27 mouse cellular contexts compared by ENCODE assay signal in the genomic region with DNA sequence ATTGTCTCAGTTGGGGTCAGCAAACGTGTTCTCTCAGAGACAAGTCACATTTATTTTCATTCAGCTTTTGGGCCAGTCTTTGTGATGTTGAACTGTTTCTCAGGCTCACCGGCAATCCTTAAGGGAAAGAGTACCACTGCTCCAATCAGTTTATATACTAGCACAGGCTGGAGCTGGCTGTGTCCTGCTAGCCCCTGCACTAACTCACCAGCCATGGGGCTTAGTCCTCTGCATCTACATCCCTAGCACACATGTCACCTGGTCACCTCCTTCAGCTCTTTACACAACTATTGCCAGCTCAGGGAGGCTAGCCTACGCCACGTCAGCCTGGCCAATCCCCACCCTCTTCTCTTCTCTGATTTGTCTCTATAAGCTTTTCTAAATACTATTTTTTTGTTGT. TPM values are rescaled to one million over a fixed set of nuclear protein-coding genes. Genes with fewer than 3 reads are reported as not detected.
A peak's percentile ranks its signal among the peaks of the same experiment; 100 is the strongest.
DNase-seq lines count a peak whose midpoint lies in the region; ATAC-seq and TF ChIP-seq lines count a peak whose summit lies in the region.
"Had no signal": no experiment of that assay in that cellular context is flagged by ENCODE, and none has a peak within 500 bp of the region (broad histone marks: within the 10 kb centered on the region; RNA-seq: fewer than 3 reads in every experiment).

No protein-coding gene starts in this region.

- no peak for TF ChIP-seq CTCF in testis, adult 2 months (IDR thresholded peaks at IDR 0.05; ENCODE audit: control insufficient read depth, insufficient read depth, insufficient replicate concordance, low read depth, low read length)

- no peak for DNase-seq in testis, postnatal 14 days (ENCODE audit: low spot score)
- peak; percentile 14 for DNase-seq in ZHBTc4 (ENCODE audit: low read depth, low spot score)
- DNase-seq in testis, postnatal 10 days (ENCODE audit: low spot score) = peak; percentile 26
- DNase-seq in thymus, postnatal 4 days = no peak
- DNase-seq: adrenal gland, adult 2 months; adrenal gland, postnatal 10 days; adrenal gland, postnatal 25 days; cerebellum, adult 11 months; cerebellum, adult 18-20 months; cerebellum, adult 8-10 months; cerebellum, adult 9-11 months; cerebellum, postnatal 14 days; cerebellum, postnatal 36 days; embryo, embryonic 11 days had no signal

- ATAC-seq in frontal cortex, adult (ENCODE audit: low TSS enrichment) = no peak
- ATAC-seq: forebrain, embryonic 14.5 days; forebrain, embryonic 16.5 days; Patski had no signal

- H3K4me3 ChIP-seq in testis, adult 2 months (ENCODE audit: control insufficient read depth, low read depth, low read length) = peak overlapping the region; percentile 86
- H3K4me3 ChIP-seq: embryonic facial prominence, embryonic 13.5 days; embryonic facial prominence, embryonic 15.5 days; erythroblast, embryonic 14.5 days; forebrain, embryonic 10.5 days; forebrain, embryonic 12.5 days had no signal

- no peak for TF ChIP-seq POLR2A in testis, adult 2 months (IDR thresholded peaks at IDR 0.05; ENCODE audit: control insufficient read depth, low read depth, low read length)

- H3K36me3 ChIP-seq in testis, adult 2 months (ENCODE audit: control insufficient read depth, insufficient read depth, low read length) = no peaks in the 10 kb centered on the region

- peak overlapping the region; percentile 38 for H3K27ac ChIP-seq in testis, adult 2 months (ENCODE audit: control insufficient read depth, insufficient read depth, low read depth, low read length)
- H3K27ac ChIP-seq: embryonic facial prominence, embryonic 13.5 days; embryonic facial prominence, embryonic 15.5 days; forebrain, embryonic 10.5 days; forebrain, embryonic 12.5 days had no signal

- H3K4me1 ChIP-seq in testis, adult 2 months (ENCODE audit: control insufficient read depth, insufficient read depth, low read length) = peaks cover 10% of the 10 kb centered on the region
- H3K4me1 ChIP-seq: embryonic facial prominence, embryonic 13.5 days; embryonic facial prominence, embryonic 15.5 days; forebrain, embryonic 10.5 days; forebrain, embryonic 12.5 days had no signal

- H3K27me3 ChIP-seq in testis, adult 2 months (ENCODE audit: control insufficient read depth, insufficient read depth, low read length) = no peaks in the 10 kb centered on the region
- H3K27me3 ChIP-seq: embryonic facial prominence, embryonic 13.5 days; embryonic facial prominence, embryonic 15.5 days; forebrain, embryonic 12.5 days; Patski had no signal

RNA-seq across cellular contexts. Expression of a gene that starts 0.5 kb away (rescaled TPM):
- 629 and 638 TPM in 2 replicates for polyA plus RNA-seq in testis, adult 2 months (2012; rRNA removed)
- polyA plus RNA-seq: adrenal gland, adult 2 months; brain, embryonic 14.5 days; embryonic facial prominence, embryonic 11.5 days; embryonic facial prominence, embryonic 13.5 days; embryonic facial prominence, embryonic 15.5 days; erythroblast, embryonic 14.5 days; forebrain, embryonic 10.5 days; forebrain, embryonic 12.5 days; forebrain, embryonic 14.5 days; forebrain, embryonic 16.5 days; Patski had no signal

RNA-seq across cellular contexts. Expression of a gene that starts 1.5 kb away (rescaled TPM):
- polyA plus RNA-seq in testis, adult 2 months (2012; rRNA removed) = 1,338 and 1,445 TPM in 2 replicates
- polyA plus RNA-seq: adrenal gland, adult 2 months; C2C12; embryonic facial prominence, embryonic 11.5 days; embryonic facial prominence, embryonic 13.5 days; embryonic facial prominence, embryonic 15.5 days; erythroblast, embryonic 14.5 days; forebrain, embryonic 10.5 days; forebrain, embryonic 12.5 days; forebrain, embryonic 14.5 days; forebrain, embryonic 16.5 days; Patski had no signal

RNA-seq across cellular contexts. Expression of a gene that starts 2.8 kb away (rescaled TPM):
- polyA plus RNA-seq in testis, adult 2 months (2012; rRNA removed) = 2.4 and 2.8 TPM in 2 replicates
- polyA plus RNA-seq: adrenal gland, adult 2 months; brain, embryonic 14.5 days; embryonic facial prominence, embryonic 11.5 days; embryonic facial prominence, embryonic 13.5 days; embryonic facial prominence, embryonic 15.5 days; erythroblast, embryonic 14.5 days; forebrain, embryonic 10.5 days; forebrain, embryonic 12.5 days; forebrain, embryonic 14.5 days; forebrain, embryonic 16.5 days had no signal

RNA-seq across cellular contexts. Expression of a gene that starts 59.4 kb away (rescaled TPM):
- polyA plus RNA-seq in testis, adult 2 months (2012; rRNA removed) = 7.7 and 7.8 TPM in 2 replicates

RNA-seq across cellular contexts. Expression of a gene that starts 59.4 kb away (rescaled TPM):
- polyA plus RNA-seq in testis, adult 2 months (2012; rRNA removed) = 13.5 and 14.0 TPM in 2 replicates

Comparison
In these comparisons a context has a peak if more than half of its experiments do, and no peak if none do; other contexts are left out.
1. DNase-seq: peak in ZHBTc4 (single experiment) and testis, postnatal 10 days (single experiment); none in testis, postnatal 14 days (single experiment) and thymus, postnatal 4 days (single experiment).